Mouse (Mus musculus) gastrocnemius, adult 8-10 months (tissue): ENCODE data around the gene Cacna1a. TPM values are rescaled to one million over a fixed set of nuclear protein-coding genes. Genes with fewer than 3 reads are reported as not detected.
"Not testable (repeated sequence)": the region's sequence is repeated elsewhere in the genome, so short reads cannot be mapped to it uniquely, and the experiment has no call there.

Experiments used
- DNase-seq, 2 experiments: peaks; one replicate each; pipeline ENCODE4 v3.0.0; 2022; ENCODE audit warnings: low spot score in 2 of 2
- total RNA-seq, 4 experiments: library from RNA; stranded (reverse); gene quantifications; 2 replicates each; pipeline ENCODE4 v1.2.4; 2022

Gene Cacna1a
- total RNA-seq, 4 experiments from 2014 or later, result 2.2 to 4.6 (median 3.1) TPM

DNA sequence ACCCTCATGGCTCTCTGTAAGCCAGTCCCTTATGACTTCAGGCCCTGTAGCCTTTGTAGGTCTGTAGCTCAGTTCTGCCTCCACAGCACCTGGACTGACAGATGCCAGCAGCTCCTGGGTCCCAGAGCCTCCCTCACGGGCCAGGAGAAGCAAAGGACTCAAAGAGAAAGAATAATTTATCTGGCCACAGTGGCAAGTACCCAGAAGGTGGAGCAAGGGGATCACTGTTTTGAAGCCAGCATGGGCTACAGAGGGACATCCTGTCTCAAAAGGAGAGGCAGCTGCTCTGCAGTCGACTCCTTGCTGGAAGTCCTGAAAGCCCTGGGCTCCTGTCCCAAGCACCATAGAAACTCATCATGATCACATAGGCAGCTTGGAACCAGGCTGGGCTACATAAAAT, 198.0 kb downstream of the Cacna1a start:
- no peak for DNase-seq

DNA sequence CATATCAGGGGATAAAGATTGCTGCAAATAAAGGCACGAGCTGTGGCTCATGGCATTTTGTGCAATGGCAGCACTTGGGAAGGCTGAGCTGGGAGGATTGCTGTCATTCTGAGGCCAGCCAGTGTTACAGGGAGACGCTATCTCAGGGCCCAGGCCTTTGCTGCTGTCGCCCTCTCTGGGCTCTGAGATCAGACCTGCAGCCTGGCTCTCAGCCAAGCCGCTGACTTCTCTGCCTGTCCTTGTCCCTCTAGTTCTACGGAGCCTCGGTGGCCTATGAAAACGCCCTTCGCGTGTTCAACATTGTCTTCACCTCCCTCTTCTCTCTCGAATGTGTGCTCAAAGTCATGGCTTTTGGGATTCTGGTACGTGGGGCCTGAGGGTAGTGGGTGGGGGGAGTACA, 200.3 kb downstream of the Cacna1a start:
- no peak for DNase-seq

DNA sequence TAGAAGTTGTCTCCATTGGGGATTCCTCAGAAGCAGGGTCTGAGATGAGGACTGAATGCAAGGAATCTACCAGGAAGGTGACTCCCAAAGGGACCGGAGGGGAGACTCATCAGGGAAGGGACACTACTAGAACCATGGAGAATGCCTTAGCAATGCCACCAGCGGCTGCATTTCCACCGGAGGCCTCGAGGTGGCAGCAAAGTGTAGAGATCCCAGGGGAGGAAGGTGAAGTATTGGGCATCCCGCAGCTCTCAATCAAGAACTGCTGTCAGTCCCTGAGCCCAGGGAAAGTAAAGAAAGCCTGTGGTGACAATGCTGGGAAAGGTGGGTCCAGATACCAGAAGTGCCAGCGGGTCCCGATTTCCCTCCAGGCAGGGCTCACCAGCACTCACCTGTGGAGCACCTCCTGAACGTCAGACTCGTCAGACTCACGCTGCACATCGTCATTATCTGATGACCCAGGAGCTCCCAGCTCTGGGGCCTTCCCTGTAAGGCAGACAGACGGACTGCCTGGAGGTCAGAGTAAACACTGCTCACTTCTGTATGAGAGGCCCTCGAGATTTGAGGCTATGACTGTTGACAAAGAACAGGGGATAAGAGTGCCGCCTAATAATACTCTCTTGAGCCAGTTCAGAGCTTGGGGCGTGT, 203.9 kb downstream of the Cacna1a start:
- peak; percentile 23 to 54 for DNase-seq

DNA sequence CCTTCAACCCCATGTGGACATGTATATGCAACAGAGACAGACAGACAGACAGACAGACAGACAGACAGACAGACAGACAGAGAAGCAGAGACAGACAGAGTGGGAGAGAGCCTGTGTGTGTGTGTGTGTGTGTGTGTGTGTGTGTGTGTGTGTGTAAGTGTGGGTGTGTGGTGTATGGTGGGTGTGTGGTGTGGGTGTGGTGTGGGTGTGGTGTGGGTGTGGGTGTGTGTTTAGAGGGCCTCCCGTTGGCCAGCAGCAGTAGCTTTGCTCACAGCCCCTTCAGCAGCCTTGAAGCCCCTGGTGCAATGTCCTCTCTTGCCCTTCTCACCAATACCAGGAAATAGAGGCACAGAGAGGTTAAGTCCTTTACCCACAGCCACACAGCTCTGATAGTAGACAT, 204.9 kb downstream of the Cacna1a start:
- no peak for DNase-seq

GRCm38 (mm10) chr8:84594099-84594780, 206.0 kb downstream of the Cacna1a start:
- DNase-seq, result peak; percentile 33 to 47

GRCm38 (mm10) chr8:84595648-84596047, 207.4 kb downstream of the Cacna1a start:
- no peak for DNase-seq

GRCm38 (mm10) chr8:84599401-84599800, 211.2 kb downstream of the Cacna1a start:
- no peak for DNase-seq

GRCm38 (mm10) chr8:84600311-84600907, 212.2 kb downstream of the Cacna1a start:
- DNase-seq, result no peak

DNA sequence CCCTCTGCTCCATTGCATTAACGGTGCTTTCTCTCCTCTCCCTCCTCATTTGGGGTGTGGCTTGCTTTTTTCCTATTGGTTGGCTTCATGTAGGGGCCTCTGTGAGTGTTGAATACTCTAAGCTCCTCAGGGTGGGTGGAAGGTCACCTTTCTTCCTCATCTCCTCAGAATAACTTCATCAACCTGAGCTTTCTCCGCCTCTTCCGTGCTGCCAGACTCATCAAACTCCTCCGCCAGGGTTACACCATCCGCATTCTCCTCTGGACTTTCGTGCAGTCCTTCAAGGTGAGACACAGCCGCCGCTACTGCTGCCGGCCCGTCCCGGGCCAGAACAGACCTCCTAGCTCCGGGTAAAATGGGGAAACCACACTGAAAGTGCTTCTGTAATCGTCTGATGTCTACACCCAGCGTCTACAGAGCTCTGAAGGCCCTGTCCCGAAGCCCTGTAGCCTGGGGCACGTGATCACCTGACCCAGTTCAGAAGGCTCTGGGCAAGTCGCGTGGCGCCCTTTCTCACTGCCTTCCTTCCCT, 213.0 kb downstream of the Cacna1a start:
- DNase-seq, result no peak

- DNase-seq, result no peak
These were observed 226.4 kb downstream of the Cacna1a start for GRCm38 (mm10) chr8:84614512-84615223.

DNA sequence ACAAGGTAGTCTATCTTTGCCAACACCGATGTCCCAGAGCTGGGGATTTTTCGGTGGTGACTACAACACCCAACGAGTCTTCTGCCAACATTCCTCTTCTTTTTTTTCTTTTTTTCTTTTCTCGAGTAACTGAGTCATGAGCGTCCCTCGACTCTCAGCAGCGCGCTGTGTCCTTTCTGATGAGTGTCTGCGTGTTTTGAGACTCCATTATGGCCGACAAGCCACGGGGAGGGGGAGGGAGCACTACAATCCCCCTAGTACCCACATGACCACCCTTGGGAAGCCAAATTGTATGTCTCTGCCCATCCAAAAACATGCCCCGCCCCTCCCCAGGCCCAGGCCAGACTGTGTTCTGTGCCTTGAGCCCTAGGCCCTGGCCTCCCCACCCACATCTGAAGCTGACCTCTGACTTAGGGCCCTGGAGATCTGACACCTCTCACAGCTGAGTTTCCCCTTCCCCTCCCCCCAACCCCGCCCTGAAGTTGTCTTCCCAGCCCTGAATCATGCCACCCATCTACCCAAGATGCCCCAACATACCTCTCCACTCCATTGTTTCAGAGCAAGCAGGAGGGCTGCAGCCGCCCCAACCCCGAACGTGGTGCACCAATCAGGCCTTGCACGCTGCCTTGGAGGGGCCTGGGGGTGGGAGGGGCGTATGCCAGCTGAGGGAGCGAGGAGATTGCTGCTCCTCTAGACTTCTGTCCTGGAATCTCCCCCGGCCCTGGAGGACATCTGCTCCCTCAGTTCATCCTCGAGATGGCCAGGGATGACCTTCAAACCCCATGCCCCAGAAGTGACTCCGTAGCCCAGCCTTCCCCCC, 227.6 kb downstream of the Cacna1a start:
- no peak for DNase-seq

DNA sequence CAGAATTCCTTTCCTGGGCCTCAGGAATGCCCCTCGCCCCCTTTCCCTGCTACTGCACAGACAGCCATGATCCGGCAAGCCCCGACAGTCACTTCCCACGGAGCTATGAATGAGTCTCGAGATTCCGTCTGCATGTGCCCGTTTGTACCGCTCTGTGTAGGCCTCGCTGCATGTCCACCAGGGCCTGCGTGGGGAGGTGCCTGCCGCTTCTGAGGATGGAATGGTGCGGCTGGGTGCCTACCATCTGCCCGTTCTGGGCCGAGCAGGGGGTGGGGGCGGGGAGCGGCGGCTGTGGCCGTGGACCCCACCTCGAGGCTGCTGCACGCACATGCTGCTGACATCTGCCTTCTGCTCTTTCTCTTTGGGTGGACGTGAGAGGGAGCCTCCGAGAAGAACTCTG, 228.8 kb downstream of the Cacna1a start:
- no peak for DNase-seq

DNA sequence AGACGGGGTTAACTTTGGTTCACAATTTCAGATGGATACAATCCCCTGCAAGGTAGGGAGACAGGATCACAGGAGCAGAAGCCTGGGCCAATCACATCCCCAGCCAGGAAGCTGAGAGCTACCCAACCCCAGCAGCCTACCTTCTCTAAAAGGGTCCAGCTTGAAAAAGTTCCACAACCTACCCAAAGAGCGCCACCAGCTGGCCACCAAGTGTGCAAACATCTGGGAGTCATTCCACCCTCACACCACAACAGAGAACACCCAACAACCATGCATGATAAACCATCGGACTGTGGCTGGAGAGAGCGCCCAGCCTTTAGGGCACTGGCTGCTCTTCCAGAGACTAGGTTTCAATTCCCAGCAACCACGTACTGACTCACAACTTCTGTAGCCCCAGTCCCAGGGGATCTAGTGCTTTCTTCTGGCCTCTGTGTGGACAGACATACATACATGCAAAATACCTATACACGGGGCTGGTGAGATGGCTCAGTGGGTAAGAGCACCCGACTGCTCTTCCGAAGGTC, 232.9 kb downstream of the Cacna1a start:
- no peak for DNase-seq

GRCm38 (mm10) chr8:84623425-84623824, 235.2 kb downstream of the Cacna1a start:
- not testable (repeated sequence) for DNase-seq

- no peak for DNase-seq
These were observed 241.3 kb downstream of the Cacna1a start for GRCm38 (mm10) chr8:84629586-84629985.

DNA sequence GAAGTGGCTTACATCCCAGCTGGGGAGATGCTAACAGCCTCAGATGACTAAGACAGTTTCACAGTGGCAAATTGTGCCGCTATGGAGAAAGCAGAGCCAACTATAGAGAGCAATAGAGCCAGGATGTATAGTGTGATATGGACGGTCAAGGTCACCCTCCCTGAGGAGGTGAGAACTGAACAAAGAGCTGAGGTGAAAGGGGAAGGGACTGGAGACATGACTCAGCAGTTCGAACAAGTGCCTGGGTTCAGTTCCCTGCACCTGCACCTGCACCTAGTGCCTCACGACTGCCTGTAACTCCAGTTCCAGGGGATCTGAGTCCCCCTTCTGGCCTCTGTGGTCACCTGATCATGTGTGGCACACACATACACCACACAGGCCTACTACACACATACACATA, 241.9 kb downstream of the Cacna1a start:
- no peak for DNase-seq

- DNase-seq, result no peak
These were observed 243.6 kb downstream of the Cacna1a start for GRCm38 (mm10) chr8:84631813-84632212.

GRCm38 (mm10) chr8:84633841-84634584, 245.8 kb downstream of the Cacna1a start:
- DNase-seq, result no peak

- peak; percentile 74 to 85 for DNase-seq
These were observed 246.6 kb downstream of the Cacna1a start for GRCm38 (mm10) chr8:84634849-84635304.
